Mouse (Mus musculus) limb, embryonic 13.5 days (tissue): ENCODE measurements around the gene Pnldc1. TPM values are rescaled to one million over a fixed set of nuclear protein-coding genes. Genes with fewer than 3 reads are reported as not detected.
"Not testable (repeated sequence)": the region's sequence is repeated elsewhere in the genome, so short reads cannot be mapped to it uniquely, and the experiment has no call there.

Source experiments
- ATAC-seq: fragments of 200-750 bp; cut with Nextera tagmentation; 2 replicates; pipeline ENCODE4 v1.8.0; 2017; ENCODE audit warnings: low read depth, moderate number of reproducible peaks, moderate TSS enrichment; ENCODE audit not compliant: low FRiP score
- H3K27ac ChIP-seq: fragments of 300-500 bp; sonication (generic); 2 replicates; pipeline ENCODE4 v1.5.1; 2015; ENCODE audit warnings: inconsistent platforms, mild to moderate bottlenecking, moderate library complexity
- H3K27me3 ChIP-seq: fragments of 300-500 bp; sonication (generic); 2 replicates; pipeline ENCODE4 v1.6.1; 2015; ENCODE audit warnings: mild to moderate bottlenecking, inconsistent platforms
- H3K36me3 ChIP-seq: fragments of 300-500 bp; sonication (generic); 2 replicates; pipeline ENCODE4 v1.6.1; 2015; ENCODE audit warnings: inconsistent platforms, mild to moderate bottlenecking, moderate library complexity
- H3K4me1 ChIP-seq: fragments of 300-500 bp; sonication (generic); 2 replicates; pipeline ENCODE4 v1.6.1; 2015; ENCODE audit warnings: inconsistent platforms
- H3K4me2 ChIP-seq: fragments of 300-500 bp; sonication (generic); replicated peaks from 2 replicates; pipeline ENCODE4 v1.6.1; 2015; ENCODE audit warnings: inconsistent platforms, mild to moderate bottlenecking, moderate library complexity
- H3K4me3 ChIP-seq: fragments of 300-500 bp; sonication (generic); 2 replicates; pipeline ENCODE4 v1.5.1; 2015; ENCODE audit warnings: moderate library complexity, mild to moderate bottlenecking, inconsistent platforms
- H3K9ac ChIP-seq: fragments of 300-500 bp; sonication (generic); 2 replicates; pipeline ENCODE4 v1.6.1; 2015; ENCODE audit warnings: mild to moderate bottlenecking, inconsistent platforms
- H3K9me3 ChIP-seq: fragments of 300-500 bp; sonication (generic); 2 replicates; pipeline ENCODE4 v1.6.1; 2016; ENCODE audit warnings: inconsistent platforms
- whole genome bisulfite sequencing: fragments of 180-500 bp; shearing (Covaris S2); methylation state at CpG from one replicate; pipeline ENCODE4 v1.1.7; 2015; 5-methylcytosine and 5-hydroxymethylcytosine counted together
- polyA plus RNA-seq: library from polyadenylated mRNA; unstranded; fragments of >200 nt; fragmentation: Nextera tagmentation; extraction: Ambion mirVana; gene quantifications from 2 replicates; pipeline ENCODE4 v1.2.1, GENCODE M21; 2015

The Pnldc1 gene
- 1.8 and 2.4 TPM in 2 replicates for polyA plus RNA-seq

DNA sequence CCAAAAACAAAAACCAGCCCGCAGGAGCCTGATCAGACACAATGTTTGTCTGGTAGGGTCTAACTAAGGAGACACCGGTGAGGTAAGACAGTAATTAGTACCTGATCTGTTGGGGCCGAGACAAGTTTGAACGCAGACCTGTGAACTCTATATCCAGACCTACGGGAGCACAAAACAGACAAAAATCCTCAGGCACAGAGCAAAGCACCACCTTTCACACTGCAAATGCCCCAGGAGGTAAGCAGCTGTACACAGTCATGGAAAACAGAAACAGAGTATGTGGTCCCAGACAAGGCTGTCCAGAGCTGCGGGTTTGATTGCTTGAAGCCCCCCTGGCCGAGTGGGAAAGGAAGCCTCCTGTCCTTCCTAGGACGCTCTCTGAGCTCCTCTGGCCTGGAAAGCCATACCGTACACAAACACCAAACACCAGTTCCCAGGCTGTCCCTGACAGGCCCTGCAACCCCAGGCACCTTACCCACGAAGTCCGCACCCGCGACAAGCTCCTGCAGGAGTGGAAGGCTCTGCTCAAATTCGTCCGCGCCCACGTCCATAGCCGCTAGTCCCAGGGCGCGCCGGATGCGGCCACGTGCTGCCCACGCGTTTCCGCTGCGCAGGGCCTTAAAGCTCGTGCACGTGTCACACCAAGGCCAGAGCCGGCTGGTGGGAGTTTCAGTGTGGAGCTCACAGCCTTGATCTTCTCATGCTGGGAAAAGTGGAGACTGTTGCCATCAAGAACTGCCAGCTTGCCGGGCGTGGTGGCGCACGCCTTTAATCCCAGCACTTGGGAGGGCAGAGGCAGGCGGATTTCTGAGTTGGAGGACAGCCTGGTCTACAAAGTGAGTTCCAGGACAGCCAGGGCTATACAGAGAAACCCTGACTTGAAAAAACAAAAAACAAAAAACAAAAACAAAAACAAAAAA lies at the start of gene Pnldc1:
Gene Pnldc1, minus strand, starts transcription at position 870 of the 920 bp plus-strand sequence.
- no peak within 1 kb of the TSS for H3K27ac ChIP-seq
- no peaks in the 10 kb centered on the region for H3K4me1 ChIP-seq
- H3K36me3 ChIP-seq, result peaks cover 51% of the 10 kb centered on the region
- H3K9ac ChIP-seq, result no peak within 1 kb of the TSS
- ATAC-seq, result no peak
- H3K27me3 ChIP-seq, result no peaks in the 10 kb centered on the region
- WGBS, result 81% methylated on average over 35 of the region's 35 CpGs
- no peak within 1 kb of the TSS for H3K4me3 ChIP-seq
- no peak within 1 kb of the TSS for H3K4me2 ChIP-seq
- H3K9me3 ChIP-seq, result no peaks in the 10 kb centered on the region

DNA sequence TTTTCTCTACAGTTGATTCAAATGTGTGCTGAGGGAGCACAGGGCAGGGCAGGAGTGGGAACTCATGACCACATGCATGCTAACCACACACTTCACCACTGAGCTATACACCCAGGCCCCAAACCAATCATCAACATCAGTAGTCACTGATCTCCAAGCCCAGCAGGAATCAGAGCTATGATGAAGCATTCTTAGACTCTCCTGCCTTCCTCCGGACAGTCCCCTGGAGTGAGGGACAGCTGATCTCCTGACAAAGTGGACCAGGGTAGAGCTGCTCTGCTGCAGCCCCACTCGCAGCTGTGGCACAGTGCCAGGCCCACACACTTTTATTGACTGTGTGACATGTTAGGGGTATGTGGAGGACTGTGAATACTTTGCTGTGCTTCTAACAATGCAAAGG lies 49.3 kb upstream of the Pnldc1 start:
- not testable (repeated sequence) for H3K9ac ChIP-seq, H3K9me3 ChIP-seq, H3K4me1 ChIP-seq, H3K27ac ChIP-seq, H3K27me3 ChIP-seq, ATAC-seq
- Histone ChIP-seq H3K4me2 (peak overlapping the region; percentile 54), H3K36me3 (peaks cover 23% of the 10 kb centered on the region), H3K4me3 (peak overlapping the region; percentile 25)
- WGBS, result 10% methylated on average over 2 of the region's 2 CpGs

DNA sequence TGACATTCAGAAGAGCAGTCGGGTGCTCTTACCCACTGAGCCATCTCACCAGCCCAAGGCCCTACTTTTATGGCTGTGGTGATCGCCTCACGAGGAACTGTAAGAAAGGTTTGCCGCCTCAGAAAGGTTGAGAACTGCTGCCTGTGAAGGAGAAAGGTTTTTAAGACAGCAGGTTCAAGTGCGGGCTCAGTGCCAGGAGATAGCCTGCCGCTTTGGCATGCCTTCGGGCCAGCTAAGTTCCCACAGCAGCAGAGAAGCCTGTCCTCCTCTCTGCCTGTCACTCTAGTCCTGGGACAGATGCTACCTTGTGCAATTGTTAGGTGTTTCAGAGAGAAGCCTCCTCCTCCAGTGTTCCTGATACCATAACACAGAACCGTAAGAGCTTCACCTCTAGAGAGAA lies 46.6 kb upstream of the Pnldc1 start:
- Histone ChIP-seq H3K4me1 (peaks cover 9% of the 10 kb centered on the region; the same call in 1 of the 2 replicates), H3K27me3 (no peaks in the 10 kb centered on the region), H3K36me3 (peaks cover 41% of the 10 kb centered on the region), H3K4me3 (no peak overlapping the region), H3K9ac (no peak overlapping the region), H3K4me2 (no peak overlapping the region), H3K27ac (no peak overlapping the region), H3K9me3 (no peaks in the 10 kb centered on the region)
- 90% methylated on average over 8 of the region's 8 CpGs for WGBS
- ATAC-seq, result no peak

DNA sequence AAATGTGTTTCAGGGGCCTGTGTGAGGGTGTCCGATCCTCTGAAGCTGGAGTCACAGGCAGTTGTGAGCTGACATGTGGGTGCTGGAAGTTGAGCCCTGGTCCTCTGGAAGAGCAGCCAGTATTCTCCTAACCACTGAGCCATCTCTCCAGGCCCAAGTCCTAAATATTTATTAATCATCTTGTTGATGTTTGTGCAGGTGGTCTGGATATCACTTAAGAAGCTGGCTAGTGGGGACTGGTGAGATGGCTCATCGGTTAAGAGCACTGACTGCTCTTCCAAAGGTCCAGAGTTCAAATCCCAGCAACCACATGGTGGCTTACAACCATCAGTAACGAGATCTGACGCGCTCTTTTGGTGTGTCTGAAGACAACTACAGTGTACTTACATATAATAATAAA lies 39.6 kb upstream of the Pnldc1 start:
- Histone ChIP-seq H3K4me2 (no peak overlapping the region), H3K9ac (no peak overlapping the region), H3K4me3 (no peak overlapping the region), H3K27me3 (no peaks in the 10 kb centered on the region), H3K4me1 (no peaks in the 10 kb centered on the region), H3K36me3 (peaks cover 73% of the 10 kb centered on the region), H3K27ac (no peak overlapping the region), H3K9me3 (no peaks in the 10 kb centered on the region)
- WGBS, result 92% methylated on average over 5 of the region's 5 CpGs
- no peak for ATAC-seq

DNA sequence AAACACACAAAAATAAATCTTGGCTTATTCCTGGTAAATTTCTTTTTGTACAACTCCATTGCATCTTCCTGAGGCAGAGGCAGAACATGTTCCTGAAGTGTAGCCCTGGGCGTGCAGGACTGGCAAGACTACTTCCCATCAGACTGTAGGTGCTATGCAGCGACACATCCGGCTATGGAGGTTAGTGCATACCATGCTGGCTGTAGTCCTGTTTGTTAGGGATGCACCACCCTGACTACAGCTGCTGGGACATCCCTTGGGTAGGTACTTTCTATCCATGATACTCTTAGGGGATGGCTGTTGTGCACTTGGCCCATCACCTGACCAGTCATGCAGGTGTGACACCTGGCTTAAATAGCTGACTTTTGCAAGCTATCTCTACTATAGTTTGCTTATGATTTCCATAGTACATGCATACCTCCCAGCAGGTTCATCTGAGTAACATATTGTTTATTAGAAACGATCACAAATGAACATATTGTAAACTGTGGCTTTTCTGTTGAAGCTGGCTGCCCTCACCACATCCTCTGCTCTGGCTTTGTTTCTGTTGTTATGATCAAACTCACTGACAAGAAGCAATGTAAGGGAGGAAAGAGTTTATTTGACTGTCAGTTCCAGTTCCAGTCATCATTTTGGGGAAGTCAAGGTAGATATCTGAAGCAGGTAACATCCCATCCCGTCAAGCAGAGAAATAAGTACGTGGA lies 32.6 kb upstream of the Pnldc1 start:
- peaks cover 45% of the 10 kb centered on the region for H3K36me3 ChIP-seq

DNA sequence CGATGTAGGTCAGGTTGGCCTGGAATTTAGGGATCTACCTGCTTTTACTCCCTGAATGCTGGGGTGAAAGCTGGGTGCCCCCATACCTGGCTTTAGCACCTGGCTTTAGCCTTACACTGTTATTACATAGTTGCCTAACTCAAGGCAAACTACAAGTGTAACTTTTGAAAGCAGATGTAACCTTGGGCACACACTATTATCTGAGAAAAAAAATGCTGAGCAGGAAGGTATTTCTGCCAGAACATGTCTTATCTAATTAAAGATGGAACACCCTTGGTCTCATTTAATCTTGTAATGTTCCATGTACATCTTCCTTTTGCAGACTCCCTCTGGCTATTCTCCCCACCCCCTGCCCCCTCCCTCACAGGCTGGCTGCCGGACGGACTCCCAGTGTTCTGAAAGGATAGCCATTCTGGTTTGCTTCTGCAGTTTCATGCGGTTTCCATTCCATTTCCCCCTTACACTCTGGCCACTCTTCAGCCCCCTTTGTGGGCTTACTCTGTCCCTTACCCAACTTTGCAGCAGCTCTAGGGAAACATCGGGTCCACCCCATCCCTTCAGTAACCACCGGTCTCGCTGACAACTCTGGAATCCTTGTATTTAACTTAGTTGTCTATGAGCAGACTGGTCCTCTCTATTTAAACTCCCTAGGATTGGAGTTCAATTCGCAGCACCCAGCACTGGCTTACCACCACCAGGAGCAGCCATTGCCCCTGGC lies 31.7 kb upstream of the Pnldc1 start:
- Histone ChIP-seq H3K4me1 (peaks cover 9% of the 10 kb centered on the region), H3K4me3 (no peak overlapping the region), H3K4me2 (no peak overlapping the region), H3K27ac (no peak overlapping the region), H3K9ac (no peak overlapping the region), H3K27me3 (no peaks in the 10 kb centered on the region), H3K9me3 (no peaks in the 10 kb centered on the region), H3K36me3 (peaks cover 40% of the 10 kb centered on the region)
- WGBS, result 74% methylated on average over 8 of the region's 8 CpGs
- no peak for ATAC-seq

More for the DNA sequence above, 32.6 kb upstream of the Pnldc1 start:
- H3K4me2 ChIP-seq, result no peak overlapping the region
- H3K27ac ChIP-seq, result no peak overlapping the region
- no peak for ATAC-seq
- no peaks in the 10 kb centered on the region for H3K9me3 ChIP-seq
- 92% methylated on average over 6 of the region's 6 CpGs for WGBS
- H3K9ac ChIP-seq, result no peak overlapping the region
- no peaks in the 10 kb centered on the region for H3K27me3 ChIP-seq
- H3K4me1 ChIP-seq, result peaks cover 9% of the 10 kb centered on the region
- no peak overlapping the region for H3K4me3 ChIP-seq

DNA sequence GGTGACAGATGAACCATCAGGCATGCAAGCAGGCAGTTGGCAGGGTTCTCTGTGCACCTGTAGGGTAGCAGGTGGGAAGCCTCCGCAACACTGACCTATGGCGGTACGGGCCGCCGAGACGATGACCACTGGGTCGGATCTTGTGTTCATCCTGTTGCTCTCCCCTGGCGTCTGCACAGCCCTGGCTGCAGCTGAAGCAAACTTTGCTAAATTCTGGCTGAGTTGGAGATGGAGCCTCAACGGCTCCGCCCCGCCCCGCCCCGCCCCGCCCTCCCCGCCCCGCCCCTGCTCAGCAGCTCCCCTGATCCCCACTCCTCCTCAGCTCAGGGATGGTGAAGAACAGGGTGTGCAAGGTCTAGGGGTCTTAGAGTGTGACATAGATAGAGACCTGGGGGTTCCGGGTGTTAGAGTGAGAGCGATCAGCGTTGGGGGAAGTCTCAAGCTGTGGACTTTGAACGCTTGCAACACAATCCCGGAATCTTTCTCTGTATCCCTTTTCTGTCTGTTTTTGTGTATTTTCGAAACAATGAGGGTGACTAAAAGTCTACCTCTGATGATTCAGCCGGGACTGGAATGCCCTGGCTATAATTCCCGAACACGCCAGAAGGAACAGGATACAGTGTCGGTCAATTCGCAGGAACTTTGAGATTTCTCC lies 30.2 kb upstream of the Pnldc1 start, which contains the start of gene Acat3:
Gene Acat3, minus strand, starts transcription at position 450 of the 655 bp plus-strand sequence.
- H3K4me1 ChIP-seq, result peaks cover 9% of the 10 kb centered on the region
- no peaks in the 10 kb centered on the region for H3K9me3 ChIP-seq
- peak; percentile 87 for ATAC-seq
- peak within 1 kb of the TSS; percentile 35 for H3K4me3 ChIP-seq
- H3K9ac ChIP-seq, result peak within 1 kb of the TSS; percentile 54
- peaks cover 28% of the 10 kb centered on the region for H3K36me3 ChIP-seq
- peak within 1 kb of the TSS; percentile 44; the same call in 1 of the 2 replicates for H3K27ac ChIP-seq
- 13% methylated on average over 27 of the region's 27 CpGs for WGBS
- H3K4me2 ChIP-seq, result peak within 1 kb of the TSS; percentile 65
- no peaks in the 10 kb centered on the region for H3K27me3 ChIP-seq

DNA sequence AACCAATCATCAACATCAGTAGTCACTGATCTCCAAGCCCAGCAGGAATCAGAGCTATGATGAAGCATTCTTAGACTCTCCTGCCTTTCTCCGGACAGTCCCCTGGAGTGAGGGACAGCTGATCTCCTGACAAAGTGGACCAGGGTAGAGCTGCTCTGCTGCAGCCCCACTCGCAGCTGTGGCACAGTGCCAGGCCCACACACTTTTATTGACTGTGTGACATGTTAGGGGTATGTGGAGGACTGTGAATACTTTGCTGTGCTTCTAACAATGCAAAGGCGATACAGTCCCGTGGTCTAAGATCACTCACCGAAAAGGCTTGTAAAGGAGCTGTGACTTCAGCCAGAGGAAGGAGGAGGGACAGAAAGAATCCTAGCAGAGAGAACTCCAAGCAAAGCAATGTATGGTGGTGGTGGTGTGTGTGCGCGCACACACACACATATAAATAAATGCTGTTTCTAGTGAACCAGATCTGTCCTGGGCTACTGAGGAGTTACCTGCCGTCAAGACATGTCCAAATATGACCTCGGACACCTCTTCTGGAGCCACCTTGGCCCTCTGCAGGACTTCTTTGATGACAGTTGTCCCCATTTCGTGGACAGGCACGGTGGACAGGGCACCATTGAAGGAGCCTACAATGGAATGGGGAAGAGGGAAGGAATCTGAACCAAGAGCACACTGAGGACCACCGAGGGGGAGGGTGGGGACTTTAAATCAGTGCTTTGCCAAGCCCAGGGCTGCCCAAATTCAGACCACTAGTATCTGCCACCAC lies 29.5 kb upstream of the Pnldc1 start:
- ATAC-seq, result 0 out of 2 replicates have a peak, but pooled peaks have one; percentile 24
- H3K27ac ChIP-seq, H3K27me3 ChIP-seq, H3K9me3 ChIP-seq, H3K4me1 ChIP-seq: not testable (repeated sequence)
- H3K4me3 ChIP-seq, result peak overlapping the region; percentile 35
- H3K36me3 ChIP-seq, result peaks cover 21% of the 10 kb centered on the region
- WGBS, result 51% methylated on average over 4 of the region's 12 CpGs
- peak overlapping the region; percentile 65 for H3K4me2 ChIP-seq
- H3K9ac ChIP-seq, result peak overlapping the region; percentile 54; the same call in 1 of the 2 replicates

DNA sequence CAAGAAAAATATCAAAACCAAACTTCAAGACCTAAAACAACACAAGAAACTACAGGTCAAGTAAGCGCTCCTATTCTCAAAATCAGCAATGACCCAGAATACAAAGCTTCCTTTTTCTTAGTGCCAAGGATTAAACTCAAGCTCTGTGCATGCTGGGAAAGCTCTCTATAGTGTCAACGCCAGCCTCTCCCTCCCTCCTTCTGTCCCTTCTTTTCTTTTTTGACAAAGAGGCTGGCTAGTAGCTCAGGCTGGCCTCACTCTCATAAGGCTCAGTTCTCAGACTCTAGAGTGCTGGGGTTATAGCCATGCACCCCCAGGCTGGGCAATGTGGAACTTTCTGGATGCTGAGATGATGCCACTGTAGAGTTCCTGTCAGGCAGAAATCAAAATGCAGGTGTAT lies 28.0 kb upstream of the Pnldc1 start:
- Histone ChIP-seq H3K36me3 (peaks cover 10% of the 10 kb centered on the region), H3K9ac (no peak overlapping the region), H3K4me3 (no peak overlapping the region), H3K4me1 (peaks cover 9% of the 10 kb centered on the region), H3K27me3 (no peaks in the 10 kb centered on the region), H3K4me2 (no peak overlapping the region), H3K9me3 (no peaks in the 10 kb centered on the region), H3K27ac (no peak overlapping the region)
- no peak for ATAC-seq
- WGBS, result 62% methylated on average over 2 of the region's 2 CpGs

DNA sequence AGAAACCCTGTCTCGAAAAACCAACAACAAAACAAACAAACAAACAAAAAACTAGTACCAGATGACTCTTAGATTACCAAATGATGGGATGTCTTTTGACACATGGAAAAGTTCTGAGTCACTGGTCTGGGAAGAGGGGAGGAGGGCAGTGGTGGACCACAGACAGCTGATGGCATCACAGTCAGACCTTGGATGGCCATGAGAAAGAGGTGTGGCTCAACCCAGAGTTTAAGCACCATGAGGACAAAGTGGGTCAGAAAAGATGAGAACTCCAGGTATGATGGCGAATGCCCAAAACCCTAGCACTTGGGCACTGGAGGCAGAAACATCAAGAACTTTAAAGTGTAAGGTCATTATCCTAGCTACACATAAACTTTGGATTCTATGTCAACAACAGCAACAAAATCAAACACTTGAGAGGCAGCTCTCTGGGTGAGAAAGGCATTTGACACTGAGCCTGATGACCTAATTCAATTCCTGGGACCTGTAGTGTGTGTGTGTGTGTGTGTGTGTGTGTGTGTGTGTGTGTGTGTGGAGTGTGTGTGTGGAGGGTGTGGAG lies 27.5 kb upstream of the Pnldc1 start:
- Histone ChIP-seq H3K4me1 (peaks cover 9% of the 10 kb centered on the region), H3K9ac (no peak overlapping the region), H3K27ac (no peak overlapping the region), H3K4me2 (no peak overlapping the region), H3K36me3 (peaks cover 4% of the 10 kb centered on the region), H3K9me3 (no peaks in the 10 kb centered on the region), H3K4me3 (no peak overlapping the region), H3K27me3 (no peaks in the 10 kb centered on the region)
- WGBS, result 77% methylated on average over 2 of the region's 2 CpGs
- ATAC-seq, result no peak

DNA sequence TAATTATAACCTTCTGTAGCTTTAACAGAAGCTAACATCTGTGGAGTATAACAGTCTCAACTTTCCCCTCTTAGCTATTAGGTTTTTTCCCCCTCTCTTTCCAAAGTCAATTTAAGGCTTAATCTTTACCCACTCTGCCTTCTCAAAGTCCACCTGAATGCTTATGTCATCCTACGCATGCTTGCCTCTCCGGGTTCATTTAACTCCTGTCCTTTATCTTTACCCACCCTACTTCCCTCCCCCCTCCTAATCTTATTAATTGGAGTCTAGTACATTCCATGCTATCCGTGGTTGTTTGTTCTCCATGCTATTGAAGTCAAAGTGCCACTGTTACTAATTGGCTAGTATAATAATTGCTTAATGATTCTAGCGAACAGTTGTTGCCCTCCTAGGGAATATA lies 25.7 kb upstream of the Pnldc1 start:
- H3K9me3 ChIP-seq, result no peaks in the 10 kb centered on the region
- no peak for ATAC-seq
- no peak overlapping the region for H3K9ac ChIP-seq
- no peak overlapping the region for H3K4me2 ChIP-seq
- no peak overlapping the region for H3K4me3 ChIP-seq
- H3K27me3 ChIP-seq, result no peaks in the 10 kb centered on the region
- H3K4me1 ChIP-seq, result peaks cover 8% of the 10 kb centered on the region
- H3K36me3 ChIP-seq, result no peaks in the 10 kb centered on the region
- 50% methylated on average over 4 of the region's 4 CpGs for WGBS
- no peak overlapping the region for H3K27ac ChIP-seq
